Mouse (Mus musculus): ENCODE data around the gene Lrfn3. TPM values are rescaled to one million over a fixed set of nuclear protein-coding genes. Genes with fewer than 3 reads are reported as not detected.

Gene Lrfn3
- polyA plus RNA-seq, 1 experiment from 2014 or later = 13.9 TPM

- Histone ChIP-seq H3K36me3 (ENCODE audit: control insufficient read depth, insufficient read depth, low read length) (no peaks in the 10 kb centered on the region; the same call in 1 of the 2 replicates), H3K27ac (replicated peaks; ENCODE audit: low read depth, low read length) (no peak within 1 kb of the TSS), H3K4me2 (ENCODE audit: low read length) (peak within 1 kb of the TSS; percentile 75), H3K9ac (replicated peaks; ENCODE audit: low read length) (no peak within 1 kb of the TSS; the same call in 1 of the 2 replicates), H3K4me3 (replicated peaks; ENCODE audit: low read depth, low read length) (peak within 1 kb of the TSS; percentile 84), H3K9me3 (ENCODE audit: control insufficient read depth, low read length) (peaks cover 4% of the 10 kb centered on the region; the same call in 1 of the 2 replicates), H3K27me3 (ENCODE audit: control insufficient read depth, insufficient read depth, low read length) (no peaks in the 10 kb centered on the region), H3K4me1 (ENCODE audit: control insufficient read depth, insufficient read depth, low read length) (peaks cover 12% of the 10 kb centered on the region; the same call in 1 of the 2 replicates)
- ATAC-seq (ENCODE audit: low FRiP score, low TSS enrichment) (no peak), DNase-seq (no peak)
- WGBS = 79% methylated on average over 3 of the region's 3 CpGs
Observed at GRCm38 (mm10) chr7:30323795-30324194, 38.8 kb downstream of the Lrfn3 start, which contains the start of gene Sdhaf1. Sdhaf1 (minus strand) TSS chr7:30323895.

GRCm38 (mm10) chr7:30322865-30323264, 39.7 kb downstream of the Lrfn3 start:
- peaks cover 4% of the 10 kb centered on the region; the same call in 1 of the 2 replicates for H3K9me3 ChIP-seq (ENCODE audit: control insufficient read depth, low read length)
- 27% methylated on average over 6 of the region's 6 CpGs for WGBS
- H3K27ac ChIP-seq (replicated peaks; ENCODE audit: low read depth, low read length) = no peak overlapping the region

GRCm38 (mm10) chr7:30322285-30322667, 40.3 kb downstream of the Lrfn3 start:
- peak overlapping the region; percentile 83 for H3K27ac ChIP-seq (replicated peaks; ENCODE audit: low read depth, low read length)
- H3K4me2 ChIP-seq (ENCODE audit: low read length) = peak overlapping the region; percentile 75
- H3K9me3 ChIP-seq (ENCODE audit: control insufficient read depth, low read length) = peaks cover 4% of the 10 kb centered on the region; the same call in 1 of the 2 replicates
- H3K27me3 ChIP-seq (ENCODE audit: control insufficient read depth, insufficient read depth, low read length) = no peaks in the 10 kb centered on the region
- ATAC-seq (ENCODE audit: low FRiP score, low TSS enrichment) (peak; percentile 99), DNase-seq (peak; percentile 97)
- WGBS = 1% methylated on average over 20 of the region's 20 CpGs
- peak overlapping the region; percentile 84 for H3K4me3 ChIP-seq (replicated peaks; ENCODE audit: low read depth, low read length)
- peaks cover 12% of the 10 kb centered on the region; the same call in 1 of the 2 replicates for H3K4me1 ChIP-seq (ENCODE audit: control insufficient read depth, insufficient read depth, low read length)
- H3K9ac ChIP-seq (replicated peaks; ENCODE audit: low read length) = peak overlapping the region; percentile 91
- H3K36me3 ChIP-seq (ENCODE audit: control insufficient read depth, insufficient read depth, low read length) = no peaks in the 10 kb centered on the region; the same call in 1 of the 2 replicates

More at GRCm38 (mm10) chr7:30322865-30323264, 39.7 kb downstream of the Lrfn3 start:
- no peaks in the 10 kb centered on the region for H3K27me3 ChIP-seq (ENCODE audit: control insufficient read depth, insufficient read depth, low read length)
- ATAC-seq (ENCODE audit: low FRiP score, low TSS enrichment) (no peak), DNase-seq (no peak)
- peak overlapping the region; percentile 75 for H3K4me2 ChIP-seq (ENCODE audit: low read length)
- H3K4me1 ChIP-seq (ENCODE audit: control insufficient read depth, insufficient read depth, low read length) = peaks cover 12% of the 10 kb centered on the region; the same call in 1 of the 2 replicates
- peak overlapping the region; percentile 36; the same call in 1 of the 2 replicates for H3K9ac ChIP-seq (replicated peaks; ENCODE audit: low read length)
- no peaks in the 10 kb centered on the region; the same call in 1 of the 2 replicates for H3K36me3 ChIP-seq (ENCODE audit: control insufficient read depth, insufficient read depth, low read length)
- H3K4me3 ChIP-seq (replicated peaks; ENCODE audit: low read depth, low read length) = peak overlapping the region; percentile 84

- peak; percentile 59 for ATAC-seq (ENCODE audit: low FRiP score, low TSS enrichment)
- Histone ChIP-seq H3K27ac (replicated peaks; ENCODE audit: low read depth, low read length) (peak within 1 kb of the TSS; percentile 83), H3K4me2 (ENCODE audit: low read length) (peak within 1 kb of the TSS; percentile 75), H3K4me3 (replicated peaks; ENCODE audit: low read depth, low read length) (peak within 1 kb of the TSS; percentile 84), H3K9ac (replicated peaks; ENCODE audit: low read length) (peak within 1 kb of the TSS; percentile 91), H3K27me3 (ENCODE audit: control insufficient read depth, insufficient read depth, low read length) (no peaks in the 10 kb centered on the region), H3K36me3 (ENCODE audit: control insufficient read depth, insufficient read depth, low read length) (no peaks in the 10 kb centered on the region; the same call in 1 of the 2 replicates), H3K9me3 (ENCODE audit: control insufficient read depth, low read length) (peaks cover 4% of the 10 kb centered on the region; the same call in 1 of the 2 replicates), H3K4me1 (ENCODE audit: control insufficient read depth, insufficient read depth, low read length) (peaks cover 12% of the 10 kb centered on the region; the same call in 1 of the 2 replicates)
- peak; percentile 65 for DNase-seq
- under 1% methylated on average over 63 of the region's 63 CpGs for WGBS
Observed at GRCm38 (mm10) chr7:30321539-30322284, 40.9 kb downstream of the Lrfn3 start, which contains the start of gene E130208F15Rik. E130208F15Rik (plus strand) TSS chr7:30321740.

- Histone ChIP-seq H3K9ac (replicated peaks; ENCODE audit: low read length) (no peak overlapping the region), H3K27ac (replicated peaks; ENCODE audit: low read depth, low read length) (no peak overlapping the region), H3K36me3 (ENCODE audit: control insufficient read depth, insufficient read depth, low read length) (no peaks in the 10 kb centered on the region; the same call in 1 of the 2 replicates), H3K4me1 (ENCODE audit: control insufficient read depth, insufficient read depth, low read length) (peaks cover 12% of the 10 kb centered on the region; the same call in 1 of the 2 replicates), H3K4me3 (replicated peaks; ENCODE audit: low read depth, low read length) (peak overlapping the region; percentile 84), H3K27me3 (ENCODE audit: control insufficient read depth, insufficient read depth, low read length) (no peaks in the 10 kb centered on the region), H3K4me2 (ENCODE audit: low read length) (peak overlapping the region; percentile 75), H3K9me3 (ENCODE audit: control insufficient read depth, low read length) (peaks cover 4% of the 10 kb centered on the region; the same call in 1 of the 2 replicates)
- DNase-seq (no peak), ATAC-seq (ENCODE audit: low FRiP score, low TSS enrichment) (no peak)
- WGBS = 77% methylated on average over 2 of the region's 2 CpGs
Observed at GRCm38 (mm10) chr7:30320946-30321345, 41.6 kb downstream of the Lrfn3 start.

- H3K9ac ChIP-seq (replicated peaks; ENCODE audit: low read length) = no peak overlapping the region
- no peaks in the 10 kb centered on the region for H3K9me3 ChIP-seq (ENCODE audit: control insufficient read depth, low read length)
- peaks cover 12% of the 10 kb centered on the region; the same call in 1 of the 2 replicates for H3K4me1 ChIP-seq (ENCODE audit: control insufficient read depth, insufficient read depth, low read length)
- H3K27me3 ChIP-seq (ENCODE audit: control insufficient read depth, insufficient read depth, low read length) = no peaks in the 10 kb centered on the region
- no peak overlapping the region for H3K4me3 ChIP-seq (replicated peaks; ENCODE audit: low read depth, low read length)
- H3K4me2 ChIP-seq (ENCODE audit: low read length) = no peak overlapping the region
- no peak overlapping the region for H3K27ac ChIP-seq (replicated peaks; ENCODE audit: low read depth, low read length)
- DNase-seq = no peak
- WGBS = 86% methylated on average over 3 of the region's 3 CpGs
- peaks cover 3% of the 10 kb centered on the region; the same call in 1 of the 2 replicates for H3K36me3 ChIP-seq (ENCODE audit: control insufficient read depth, insufficient read depth, low read length)
- no peak for ATAC-seq (ENCODE audit: low FRiP score, low TSS enrichment)
Observed at GRCm38 (mm10) chr7:30318142-30318541, 44.4 kb downstream of the Lrfn3 start.

- H3K9ac ChIP-seq (replicated peaks; ENCODE audit: low read length) = no peak overlapping the region
- no peak for ATAC-seq (ENCODE audit: low FRiP score, low TSS enrichment)
Observed at GRCm38 (mm10) chr7:30315559-30316529, 46.7 kb downstream of the Lrfn3 start.

GRCm38 (mm10) chr7:30314721-30315155, 47.8 kb downstream of the Lrfn3 start, which contains the start of gene Syne4:
Syne4 (plus strand) TSS chr7:30314807.
- Histone ChIP-seq H3K4me3 (replicated peaks; ENCODE audit: low read depth, low read length) (no peak within 1 kb of the TSS), H3K36me3 (ENCODE audit: control insufficient read depth, insufficient read depth, low read length) (peaks cover 21% of the 10 kb centered on the region), H3K4me1 (ENCODE audit: control insufficient read depth, insufficient read depth, low read length) (peaks cover under 1% of the 10 kb centered on the region; the same call in 1 of the 2 replicates), H3K4me2 (ENCODE audit: low read length) (no peak within 1 kb of the TSS), H3K9ac (replicated peaks; ENCODE audit: low read length) (no peak within 1 kb of the TSS), H3K9me3 (ENCODE audit: control insufficient read depth, low read length) (no peaks in the 10 kb centered on the region), H3K27me3 (ENCODE audit: control insufficient read depth, insufficient read depth, low read length) (no peaks in the 10 kb centered on the region), H3K27ac (replicated peaks; ENCODE audit: low read depth, low read length) (no peak within 1 kb of the TSS)
- 5% methylated on average over 9 of the region's 9 CpGs for WGBS
- ATAC-seq (ENCODE audit: low FRiP score, low TSS enrichment) (no peak), DNase-seq (no peak)

More at GRCm38 (mm10) chr7:30315559-30316529, 46.7 kb downstream of the Lrfn3 start:
- Histone ChIP-seq H3K4me3 (replicated peaks; ENCODE audit: low read depth, low read length) (no peak overlapping the region), H3K9me3 (ENCODE audit: control insufficient read depth, low read length) (no peaks in the 10 kb centered on the region), H3K36me3 (ENCODE audit: control insufficient read depth, insufficient read depth, low read length) (peaks cover 21% of the 10 kb centered on the region), H3K27ac (replicated peaks; ENCODE audit: low read depth, low read length) (no peak overlapping the region), H3K4me1 (ENCODE audit: control insufficient read depth, insufficient read depth, low read length) (no peaks in the 10 kb centered on the region; the same call in 1 of the 2 replicates), H3K4me2 (ENCODE audit: low read length) (no peak overlapping the region), H3K27me3 (ENCODE audit: control insufficient read depth, insufficient read depth, low read length) (no peaks in the 10 kb centered on the region)
- WGBS = 82% methylated on average over 13 of the region's 13 CpGs
- DNase-seq = no peak

All from midbrain, embryonic 14.5 days (tissue).